Mouse (Mus musculus) lung, adult 2 months (tissue): ENCODE measurements around the gene Pole4. TPM values are rescaled to one million over a fixed set of nuclear protein-coding genes. Genes with fewer than 3 reads are reported as not detected.

Experiments used
- DNase-seq: peaks from one replicate; pipeline ENCODE4 v3.0.0; 2022
- H3K4me1 ChIP-seq: fragments of 200-500 bp; 2 replicates; pipeline ENCODE4 v1.6.1; 2011; ENCODE audit warnings: low read length; ENCODE audit not compliant: control insufficient read depth, insufficient read depth
- H3K4me3 ChIP-seq: fragments of 200-500 bp; replicated peaks from 2 replicates; pipeline ENCODE3; 2011; ENCODE audit warnings: low read depth, mild to moderate bottlenecking, control low read depth, low read length; ENCODE audit errors: extremely low read depth
- CTCF ChIP-seq: fragments of 200-500 bp; IDR thresholded peaks from 2 replicates; pipeline ENCODE4 v1.5.1; 2011; ENCODE audit warnings: mild to moderate bottlenecking, low read length, control low read depth; ENCODE audit not compliant: insufficient read depth
- POLR2A ChIP-seq: fragments of 200-500 bp; IDR thresholded peaks from 2 replicates; pipeline ENCODE4 v1.6.1; 2011; ENCODE audit warnings: low read depth, mild to moderate bottlenecking, control low read depth, low read length, borderline replicate concordance; ENCODE audit errors: extremely low read depth
- WGBS: fragments of 180-500 bp; shearing (Covaris S2); methylation state at CpG from one replicate; pipeline ENCODE4 v1.1.7; 2018; 5-methylcytosine and 5-hydroxymethylcytosine counted together
- polyA plus RNA-seq: library from polyadenylated mRNA; depleted of rRNA; stranded (reverse); fragments of >200 nt; gene quantifications from 2 replicates; pipeline ENCODE4 v1.2.3, GENCODE M21; 2012

The Pole4 gene
- polyA plus RNA-seq, 1 experiment: 13.6 TPM

GRCm38 (mm10) chr6:82716126-82716525, 11.0 kb upstream of the Pole4 start:
- DNase-seq: no peak
- no peak for TF ChIP-seq CTCF
- TF ChIP-seq POLR2A: no peak
- WGBS: 58% methylated on average over 4 of the region's 4 CpGs
- no peak overlapping the region for H3K4me3 ChIP-seq
- H3K4me1 ChIP-seq: no peaks in the 10 kb centered on the region

GRCm38 (mm10) chr6:82715653-82716052, 10.5 kb upstream of the Pole4 start:
- 88% methylated on average over 3 of the region's 3 CpGs for WGBS
- H3K4me3 ChIP-seq: no peak overlapping the region
- DNase-seq: no peak
- H3K4me1 ChIP-seq: no peaks in the 10 kb centered on the region
- TF ChIP-seq POLR2A (no peak), CTCF (no peak)

- WGBS: 84% methylated on average over 6 of the region's 6 CpGs
- Histone ChIP-seq H3K4me1 (no peaks in the 10 kb centered on the region), H3K4me3 (no peak overlapping the region)
- TF ChIP-seq CTCF (no peak), POLR2A (no peak)
- no peak for DNase-seq
Observed at GRCm38 (mm10) chr6:82715253-82715652, 10.1 kb upstream of the Pole4 start.

GRCm38 (mm10) chr6:82714841-82715240, 9.7 kb upstream of the Pole4 start:
- TF ChIP-seq POLR2A: no peak
- no peak for TF ChIP-seq CTCF
- WGBS: 52% methylated on average over 5 of the region's 5 CpGs
- no peak for DNase-seq
- Histone ChIP-seq H3K4me3 (no peak overlapping the region), H3K4me1 (no peaks in the 10 kb centered on the region)

- H3K4me3 ChIP-seq: no peak overlapping the region
- 17% methylated on average over 3 of the region's 3 CpGs for WGBS
- DNase-seq: peak; percentile 70
- TF ChIP-seq CTCF (peak; percentile 84), POLR2A (no peak)
- no peaks in the 10 kb centered on the region for H3K4me1 ChIP-seq
Observed at GRCm38 (mm10) chr6:82714243-82714642, 9.1 kb upstream of the Pole4 start.

- Histone ChIP-seq H3K4me3 (no peak overlapping the region), H3K4me1 (no peaks in the 10 kb centered on the region)
- WGBS: 77% methylated on average over 3 of the region's 3 CpGs
- no peak for TF ChIP-seq CTCF
- no peak for TF ChIP-seq POLR2A
- no peak for DNase-seq
Observed at GRCm38 (mm10) chr6:82707742-82708141, 2.6 kb upstream of the Pole4 start.

- Histone ChIP-seq H3K4me1 (no peaks in the 10 kb centered on the region), H3K4me3 (no peak overlapping the region)
- 92% methylated on average over 10 of the region's 10 CpGs for WGBS
- TF ChIP-seq POLR2A (no peak), CTCF (no peak)
- DNase-seq: no peak
Observed at GRCm38 (mm10) chr6:82707241-82707640, 2.1 kb upstream of the Pole4 start.

GRCm38 (mm10) chr6:82703710-82704109, 1.5 kb downstream of the Pole4 start:
- no peak for DNase-seq
- Histone ChIP-seq H3K4me1 (no peaks in the 10 kb centered on the region), H3K4me3 (no peak overlapping the region)
- TF ChIP-seq POLR2A: no peak
- no peak for TF ChIP-seq CTCF
- WGBS: 83% methylated on average over 3 of the region's 3 CpGs

GRCm38 (mm10) chr6:82702593-82703017, 2.6 kb downstream of the Pole4 start:
- 32% methylated on average over 16 of the region's 16 CpGs for WGBS
- peak; percentile 85 for DNase-seq
- H3K4me1 ChIP-seq: no peaks in the 10 kb centered on the region
- TF ChIP-seq CTCF: peak; percentile 82
- no peak for TF ChIP-seq POLR2A
- H3K4me3 ChIP-seq: no peak overlapping the region

GRCm38 (mm10) chr6:82701296-82701695, 3.9 kb downstream of the Pole4 start:
- WGBS: 61% methylated on average over 6 of the region's 6 CpGs
- no peak overlapping the region for H3K4me3 ChIP-seq
- H3K4me1 ChIP-seq: no peaks in the 10 kb centered on the region
- DNase-seq: no peak
- no peak for TF ChIP-seq CTCF
- no peak for TF ChIP-seq POLR2A

GRCm38 (mm10) chr6:82699831-82700230, 5.3 kb downstream of the Pole4 start:
- DNase-seq: no peak
- WGBS: 37% methylated on average over 5 of the region's 5 CpGs
- TF ChIP-seq POLR2A (no peak), CTCF (no peak)
- Histone ChIP-seq H3K4me3 (no peak overlapping the region), H3K4me1 (no peaks in the 10 kb centered on the region)
